Mouse (Mus musculus) midbrain, embryonic 15.5 days (tissue): ENCODE measurements around the gene Brinp2. TPM values are rescaled to one million over a fixed set of nuclear protein-coding genes. Genes with fewer than 3 reads are reported as not detected.

Experiments
- ATAC-seq: fragments of 200-750 bp; cut with Nextera tagmentation; replicated peaks from 2 replicates; pipeline ENCODE4 v1.8.0; 2017; ENCODE audit warnings: moderate TSS enrichment
- H3K27ac ChIP-seq: fragments of 300-500 bp; sonication (generic); 2 replicates; pipeline ENCODE4 v1.5.1; 2015; ENCODE audit warnings: mild to moderate bottlenecking, inconsistent platforms
- H3K27me3 ChIP-seq: fragments of 300-500 bp; sonication (generic); replicated peaks from 2 replicates; pipeline ENCODE4 v1.6.1; 2015; ENCODE audit warnings: inconsistent platforms
- H3K36me3 ChIP-seq: fragments of 300-500 bp; sonication (generic); replicated peaks from 2 replicates; pipeline ENCODE4 v1.6.1; 2015; ENCODE audit warnings: inconsistent platforms
- H3K4me1 ChIP-seq: fragments of 300-500 bp; sonication (generic); 2 replicates; pipeline ENCODE4 v1.6.1; 2015; ENCODE audit warnings: inconsistent platforms
- H3K4me2 ChIP-seq: fragments of 300-500 bp; sonication (generic); 2 replicates; pipeline ENCODE4 v1.6.1; 2015; ENCODE audit warnings: inconsistent platforms, mild to moderate bottlenecking, moderate library complexity
- H3K4me3 ChIP-seq: fragments of 300-500 bp; sonication (generic); 2 replicates; pipeline ENCODE4 v1.5.1; 2015; ENCODE audit warnings: mild to moderate bottlenecking, inconsistent platforms
- H3K9ac ChIP-seq: fragments of 300-500 bp; sonication (generic); 2 replicates; pipeline ENCODE4 v1.6.1; 2015; ENCODE audit warnings: mild to moderate bottlenecking, inconsistent platforms
- H3K9me3 ChIP-seq: fragments of 300-500 bp; sonication (generic); 2 replicates; pipeline ENCODE4 v1.6.1; 2016; ENCODE audit warnings: inconsistent platforms
- WGBS: fragments of 180-500 bp; shearing (Covaris S2); methylation state at CpG from one replicate; pipeline ENCODE4 v1.1.7; 2015; ENCODE audit warnings: mixed read lengths; 5-methylcytosine and 5-hydroxymethylcytosine counted together
- polyA plus RNA-seq: library from polyadenylated mRNA; unstranded; fragments of >200 nt; fragmentation: Nextera tagmentation; extraction: Ambion mirVana; gene quantifications from 2 replicates; pipeline ENCODE4 v1.2.1, GENCODE M21; 2015

Gene Brinp2
- polyA plus RNA-seq: 31.8 and 33.4 TPM in 2 replicates

DNA sequence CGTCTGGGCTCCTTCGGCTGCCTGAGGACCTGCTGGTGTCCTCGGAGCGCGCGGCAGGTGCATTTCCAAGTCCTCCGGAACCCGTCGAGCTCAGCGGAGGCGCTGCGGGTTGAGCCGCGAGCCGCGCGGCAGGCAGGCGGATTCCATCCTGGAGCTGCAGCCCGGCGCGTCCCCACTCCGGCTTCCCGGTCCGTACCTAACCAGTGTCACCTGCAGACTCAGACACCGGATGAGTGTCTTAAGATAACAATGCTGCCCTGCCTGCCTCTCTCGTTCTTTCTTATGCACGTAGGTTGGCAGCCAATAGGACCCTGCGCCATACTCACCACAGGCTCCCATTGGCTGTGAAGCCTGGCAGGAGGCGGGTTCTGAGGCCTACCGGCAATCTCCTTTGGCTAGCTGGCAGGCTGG lies at the start of gene Brinp2:
Brinp2 (minus strand) TSS at position 276 of the 411 bp plus-strand sequence.
- ATAC-seq: peak; percentile 99
- Histone ChIP-seq H3K4me1 (peaks cover 37% of the 10 kb centered on the region), H3K27me3 (0 out of 2 replicates have a peak, but pooled peaks cover 6% of the 10 kb centered on the region), H3K4me3 (peak within 1 kb of the TSS; percentile 85), H3K36me3 (no peaks in the 10 kb centered on the region), H3K4me2 (peak within 1 kb of the TSS; percentile 79), H3K9ac (peak within 1 kb of the TSS; percentile 79), H3K9me3 (no peaks in the 10 kb centered on the region), H3K27ac (peak within 1 kb of the TSS; percentile 89)
- WGBS: 0% methylated on average over 30 of the region's 30 CpGs

DNA sequence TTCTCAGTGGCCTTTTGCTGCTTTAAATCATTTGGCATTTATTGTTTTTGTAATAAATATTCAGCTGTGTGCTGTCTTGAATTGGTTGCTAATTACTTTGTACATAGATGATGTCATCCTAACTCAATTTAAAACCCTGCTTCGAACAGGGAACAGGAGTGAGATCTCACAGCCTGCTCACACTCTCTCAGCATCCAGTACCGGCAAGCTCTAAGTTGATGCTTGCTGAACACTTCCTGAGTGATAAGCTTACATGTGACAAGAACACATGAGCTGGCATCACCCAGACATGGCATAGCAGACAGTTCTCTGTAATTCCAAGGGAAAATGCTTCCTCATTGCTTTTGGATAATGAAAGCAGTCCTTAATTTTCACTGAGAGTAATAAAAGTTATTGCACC lies 44.8 kb upstream of the Brinp2 start:
- Histone ChIP-seq H3K4me1 (peaks cover 13% of the 10 kb centered on the region), H3K27me3 (no peaks in the 10 kb centered on the region), H3K4me2 (no peak overlapping the region), H3K9ac (no peak overlapping the region), H3K27ac (no peak overlapping the region), H3K4me3 (no peak overlapping the region), H3K36me3 (no peaks in the 10 kb centered on the region), H3K9me3 (no peaks in the 10 kb centered on the region)
- no peak; the same call in 1 of the 2 replicates for ATAC-seq
- WGBS: 65% methylated on average over 2 of the region's 2 CpGs

DNA sequence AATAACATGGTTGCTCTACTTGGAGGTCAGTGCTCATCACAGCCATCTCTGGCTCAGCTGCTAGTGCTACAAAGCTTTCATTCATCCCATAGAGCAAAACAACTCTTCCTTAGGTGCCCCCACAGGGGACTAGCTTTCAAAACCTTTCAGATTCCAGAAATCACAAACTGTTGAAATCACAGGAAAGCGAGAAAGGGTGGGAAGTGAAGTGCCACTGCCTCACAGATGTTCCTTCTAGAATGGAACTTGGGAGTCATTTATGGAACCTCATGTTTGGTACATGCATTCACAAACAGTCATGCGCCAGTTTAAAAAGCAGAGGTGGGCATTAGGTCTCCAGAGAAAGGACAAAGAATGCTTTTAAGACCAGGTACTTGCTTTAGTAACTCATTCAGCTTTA lies 40.9 kb upstream of the Brinp2 start:
- Histone ChIP-seq H3K36me3 (no peaks in the 10 kb centered on the region), H3K27ac (no peak overlapping the region), H3K9ac (no peak overlapping the region), H3K9me3 (no peaks in the 10 kb centered on the region), H3K4me1 (no peaks in the 10 kb centered on the region), H3K4me3 (no peak overlapping the region), H3K4me2 (no peak overlapping the region), H3K27me3 (no peaks in the 10 kb centered on the region)
- 94% methylated on average over 2 of the region's 2 CpGs for WGBS
- no peak for ATAC-seq

DNA sequence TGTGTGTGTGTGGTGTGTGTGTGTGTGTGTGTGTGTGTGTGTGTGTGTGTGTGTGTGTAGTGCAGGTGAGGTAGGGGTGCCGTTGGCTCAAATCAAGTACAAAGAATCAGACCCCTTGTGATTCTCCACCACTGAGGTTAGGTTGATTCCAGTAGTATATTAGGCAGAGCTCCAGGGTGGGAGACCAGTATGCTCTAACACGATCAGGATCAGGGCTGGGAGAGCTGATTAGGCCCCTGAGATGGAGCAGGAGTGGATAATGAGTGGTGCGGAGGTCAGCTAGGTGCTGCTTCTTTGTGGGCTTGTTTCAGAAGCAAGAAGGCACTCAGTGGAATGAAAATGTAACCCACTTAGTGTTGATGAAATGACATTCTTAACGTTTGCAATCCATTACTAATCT lies 34.6 kb upstream of the Brinp2 start:
- Histone ChIP-seq H3K36me3 (no peaks in the 10 kb centered on the region; the same call in 1 of the 2 replicates), H3K27ac (0 out of 2 replicates have a peak overlapping the region, but pooled peaks have one; percentile 38), H3K4me2 (no peak overlapping the region), H3K9ac (no peak overlapping the region), H3K4me3 (no peak overlapping the region), H3K4me1 (peaks cover 16% of the 10 kb centered on the region), H3K27me3 (no peaks in the 10 kb centered on the region), H3K9me3 (no peaks in the 10 kb centered on the region)
- WGBS: 61% methylated on average over 4 of the region's 4 CpGs
- no peak for ATAC-seq

DNA sequence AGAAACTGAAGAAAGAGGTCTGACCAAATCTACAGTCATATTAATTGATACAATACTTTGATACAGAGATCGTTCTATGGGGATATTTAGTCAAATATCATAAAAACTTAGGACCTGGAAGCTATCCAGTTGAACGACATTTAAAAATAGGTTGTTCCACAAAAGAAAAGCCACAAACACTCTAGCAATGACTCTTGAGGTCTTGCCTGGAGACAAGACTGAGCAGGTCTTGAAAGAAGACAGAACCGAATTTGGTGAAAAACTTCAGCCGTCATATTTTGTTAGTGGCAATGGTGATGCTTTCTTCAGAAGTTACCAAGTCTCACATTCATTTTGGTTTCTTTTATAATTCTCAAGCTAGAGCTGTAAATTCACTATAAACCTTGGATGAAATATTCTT lies 32.9 kb upstream of the Brinp2 start:
- no peaks in the 10 kb centered on the region for H3K27me3 ChIP-seq
- H3K36me3 ChIP-seq: peaks cover 6% of the 10 kb centered on the region; the same call in 1 of the 2 replicates
- WGBS: 97% methylated on average over 4 of the region's 4 CpGs
- no peaks in the 10 kb centered on the region for H3K9me3 ChIP-seq
- peaks cover 16% of the 10 kb centered on the region for H3K4me1 ChIP-seq
- no peak overlapping the region for H3K4me2 ChIP-seq
- H3K9ac ChIP-seq: no peak overlapping the region
- no peak overlapping the region for H3K27ac ChIP-seq
- no peak for ATAC-seq
- H3K4me3 ChIP-seq: no peak overlapping the region

DNA sequence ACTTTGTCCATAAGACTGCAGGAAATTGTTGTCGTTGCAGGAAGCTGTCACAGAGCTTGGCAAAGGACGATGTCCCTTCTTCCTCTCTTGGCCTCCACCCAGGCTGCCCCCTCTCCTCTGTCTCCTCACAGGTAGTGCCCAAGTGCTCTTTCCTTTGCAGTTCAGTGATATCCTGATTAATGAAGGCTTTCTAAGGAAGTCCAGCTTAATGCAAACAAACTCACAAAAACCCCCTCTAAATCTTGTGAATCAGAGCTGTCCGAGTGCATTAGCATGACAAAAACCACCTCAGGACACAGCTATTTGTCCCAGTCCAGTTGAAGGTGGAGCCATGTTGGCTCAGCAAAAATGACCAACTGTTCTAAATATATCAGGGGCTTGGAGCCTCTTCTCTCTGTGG lies 30.7 kb upstream of the Brinp2 start:
- ATAC-seq: no peak
- no peak overlapping the region for H3K4me2 ChIP-seq
- H3K4me3 ChIP-seq: no peak overlapping the region
- H3K9me3 ChIP-seq: no peaks in the 10 kb centered on the region
- H3K36me3 ChIP-seq: peaks cover 6% of the 10 kb centered on the region; the same call in 1 of the 2 replicates
- no peak overlapping the region for H3K27ac ChIP-seq
- WGBS: 24% methylated on average over 3 of the region's 3 CpGs
- H3K9ac ChIP-seq: no peak overlapping the region
- peaks cover 20% of the 10 kb centered on the region for H3K4me1 ChIP-seq
- H3K27me3 ChIP-seq: no peaks in the 10 kb centered on the region

DNA sequence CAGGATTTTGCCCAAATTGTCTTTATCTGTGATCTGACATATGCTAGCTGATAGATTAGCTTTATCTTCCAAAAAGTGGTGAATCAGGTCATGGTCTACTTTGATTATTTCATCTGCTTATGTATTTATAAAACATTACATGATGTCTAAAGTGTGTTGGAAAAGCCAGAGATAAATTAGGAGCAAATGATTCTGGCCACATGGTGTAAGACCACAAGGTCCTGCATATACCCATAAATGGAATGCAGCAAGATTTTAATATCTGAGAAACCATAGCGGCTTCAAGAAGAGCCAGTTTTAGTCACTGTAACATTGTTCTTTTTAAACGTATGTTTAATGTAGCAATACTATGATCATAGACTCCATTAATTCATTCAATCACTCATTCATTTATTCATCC lies 29.2 kb upstream of the Brinp2 start:
- Histone ChIP-seq H3K36me3 (peaks cover 8% of the 10 kb centered on the region; the same call in 1 of the 2 replicates), H3K9me3 (no peaks in the 10 kb centered on the region), H3K27me3 (no peaks in the 10 kb centered on the region), H3K4me2 (no peak overlapping the region), H3K4me1 (peaks cover 15% of the 10 kb centered on the region), H3K27ac (no peak overlapping the region), H3K4me3 (no peak overlapping the region), H3K9ac (no peak overlapping the region)
- 92% methylated on average over 2 of the region's 2 CpGs for WGBS
- ATAC-seq: no peak

DNA sequence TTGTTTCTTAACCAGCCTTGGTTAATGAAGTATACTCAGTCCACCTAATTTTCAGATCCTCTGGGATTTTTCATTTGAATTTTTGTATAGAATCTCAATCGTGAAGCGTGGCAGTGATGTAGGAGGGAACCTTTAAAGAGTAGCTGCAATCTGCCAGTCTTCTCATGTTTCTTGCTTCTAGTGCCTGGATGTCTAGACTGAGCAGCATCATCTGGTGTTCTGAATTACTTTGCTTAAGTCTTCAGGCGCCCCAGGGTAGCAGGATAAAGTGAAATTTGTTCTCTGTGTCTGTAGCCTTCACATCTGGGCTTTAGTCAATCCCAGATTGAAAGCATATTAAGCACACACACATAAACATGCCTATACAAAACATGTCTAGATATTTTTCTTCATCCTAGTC lies 27.1 kb upstream of the Brinp2 start:
- H3K4me3 ChIP-seq: no peak overlapping the region
- 79% methylated on average over 3 of the region's 3 CpGs for WGBS
- H3K4me2 ChIP-seq: no peak overlapping the region
- H3K27ac ChIP-seq: no peak overlapping the region
- 0 out of 2 replicates have a peak, but pooled peaks cover 11% of the 10 kb centered on the region for H3K36me3 ChIP-seq
- ATAC-seq: no peak
- no peaks in the 10 kb centered on the region for H3K27me3 ChIP-seq
- H3K4me1 ChIP-seq: peaks cover 8% of the 10 kb centered on the region; the same call in 1 of the 2 replicates
- H3K9me3 ChIP-seq: no peaks in the 10 kb centered on the region
- no peak overlapping the region for H3K9ac ChIP-seq

DNA sequence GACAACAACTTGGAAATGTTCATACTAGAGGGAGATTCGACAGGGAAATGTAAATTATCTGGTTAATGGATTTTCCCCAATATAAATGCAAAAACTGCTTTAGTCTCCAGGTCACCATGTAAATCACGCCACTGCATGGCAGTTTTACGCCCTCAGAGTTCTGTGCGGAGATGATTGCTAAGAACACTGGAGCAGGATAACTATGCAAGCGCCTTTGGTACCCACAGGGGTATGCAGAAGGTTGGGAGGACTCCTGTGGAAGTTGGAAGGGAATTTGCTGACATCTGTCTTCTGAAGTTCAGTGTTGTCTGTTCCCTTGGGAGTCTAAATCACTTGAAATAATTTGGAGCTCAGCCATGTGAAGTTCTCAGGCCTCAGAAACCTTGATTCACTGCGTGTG lies 26.2 kb upstream of the Brinp2 start:
- Histone ChIP-seq H3K4me2 (no peak overlapping the region), H3K27me3 (no peaks in the 10 kb centered on the region), H3K4me3 (no peak overlapping the region), H3K4me1 (peaks cover 8% of the 10 kb centered on the region; the same call in 1 of the 2 replicates), H3K9me3 (no peaks in the 10 kb centered on the region), H3K27ac (no peak overlapping the region), H3K36me3 (0 out of 2 replicates have a peak, but pooled peaks cover 11% of the 10 kb centered on the region), H3K9ac (no peak overlapping the region)
- ATAC-seq: no peak
- 84% methylated on average over 6 of the region's 6 CpGs for WGBS

DNA sequence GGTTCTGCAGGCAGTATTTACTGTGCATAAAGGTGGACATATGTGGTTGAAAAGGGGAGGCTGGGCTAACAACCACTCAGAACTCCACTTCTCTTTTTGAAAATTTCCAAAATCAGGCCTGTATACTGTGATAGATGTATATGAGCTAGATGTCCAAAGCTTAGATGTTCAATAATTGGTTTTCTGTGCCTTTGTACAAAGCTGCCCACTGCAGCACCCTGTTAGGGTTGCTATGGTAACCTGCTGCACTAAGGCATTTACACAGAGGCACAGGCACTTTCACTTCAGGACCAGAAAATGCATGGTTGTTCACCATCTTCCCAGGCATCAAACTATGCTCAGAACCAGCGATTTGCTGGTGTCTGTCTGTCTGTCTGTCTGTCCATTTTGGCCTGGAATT lies 8.3 kb upstream of the Brinp2 start:
- H3K27me3 ChIP-seq: no peaks in the 10 kb centered on the region
- peak overlapping the region; percentile 97 for H3K27ac ChIP-seq
- peak; percentile 73 for ATAC-seq
- no peaks in the 10 kb centered on the region for H3K36me3 ChIP-seq
- no peaks in the 10 kb centered on the region for H3K9me3 ChIP-seq
- H3K9ac ChIP-seq: peak overlapping the region; percentile 98; the same call in 1 of the 2 replicates
- H3K4me3 ChIP-seq: peak overlapping the region; percentile 71
- H3K4me2 ChIP-seq: peak overlapping the region; percentile 63
- WGBS: 15% methylated on average over 1 of the region's 1 CpGs
- H3K4me1 ChIP-seq: peaks cover 41% of the 10 kb centered on the region

DNA sequence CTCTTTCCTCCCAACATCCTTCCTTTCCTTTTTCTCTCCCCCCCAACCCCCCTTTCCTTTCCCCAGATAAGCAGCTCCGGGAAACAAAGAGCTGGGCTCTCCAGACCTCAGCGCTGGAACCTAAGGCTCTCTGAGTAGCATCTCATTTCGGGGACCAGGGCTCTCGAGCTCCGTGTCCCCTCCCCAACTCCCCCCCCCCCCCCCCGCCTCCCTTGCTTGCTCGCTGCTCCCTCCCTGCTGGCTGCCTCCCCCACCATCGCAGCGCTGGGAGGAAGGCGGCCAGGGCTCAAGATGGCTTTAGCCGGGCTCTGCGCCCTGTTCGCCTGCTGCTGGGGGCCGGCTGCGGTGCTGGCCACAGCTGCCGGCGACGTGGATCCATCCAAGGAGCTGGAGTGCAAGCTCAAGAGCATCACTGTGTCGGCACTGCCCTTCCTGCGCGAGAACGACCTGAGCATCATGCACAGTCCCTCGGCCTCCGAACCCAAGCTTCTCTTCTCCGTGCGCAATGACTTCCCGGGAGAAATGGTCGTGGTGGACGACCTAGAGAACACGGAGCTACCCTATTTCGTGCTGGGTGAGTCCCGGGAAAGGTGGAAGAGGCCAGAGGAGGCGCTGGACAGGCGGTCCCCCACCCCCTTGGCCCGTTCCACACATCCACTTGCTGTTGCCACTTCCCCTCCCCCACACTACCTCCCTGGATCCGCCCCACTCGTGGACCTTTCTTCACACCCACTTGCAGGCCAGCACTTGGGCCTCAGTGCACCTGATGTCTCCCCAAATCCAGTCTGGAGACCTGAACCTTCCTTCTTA lies 6.4 kb upstream of the Brinp2 start:
- Histone ChIP-seq H3K27ac (peak overlapping the region; percentile 97), H3K4me1 (peaks cover 40% of the 10 kb centered on the region), H3K9me3 (no peaks in the 10 kb centered on the region), H3K27me3 (0 out of 2 replicates have a peak, but pooled peaks cover 4% of the 10 kb centered on the region), H3K36me3 (no peaks in the 10 kb centered on the region), H3K9ac (peak overlapping the region; percentile 98), H3K4me3 (peak overlapping the region; percentile 71), H3K4me2 (peak overlapping the region; percentile 63)
- under 1% methylated on average over 35 of the region's 37 CpGs for WGBS
- peak; percentile 87 for ATAC-seq

DNA sequence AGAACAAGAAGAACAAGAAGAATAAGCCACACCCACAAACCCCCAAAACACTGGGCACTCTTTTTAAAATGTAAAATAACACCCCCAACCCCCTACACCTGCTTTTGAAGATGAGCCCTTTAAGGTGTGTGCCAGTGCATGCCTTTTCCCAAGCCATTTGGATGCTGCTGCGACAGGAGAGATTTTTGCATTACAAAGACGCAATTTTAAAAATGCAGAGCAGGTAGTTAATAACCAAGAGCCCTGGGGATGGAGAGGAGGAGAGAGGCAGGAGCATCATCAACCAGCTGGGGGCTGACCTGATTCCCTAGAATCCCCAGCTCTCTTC lies 5.8 kb upstream of the Brinp2 start, which contains the start of gene Astn1:
Astn1 (plus strand) TSS at position 310 of the 328 bp plus-strand sequence.
- 0% methylated on average over 2 of the region's 2 CpGs for WGBS
- peaks cover 41% of the 10 kb centered on the region for H3K4me1 ChIP-seq
- no peak for ATAC-seq
- no peaks in the 10 kb centered on the region for H3K9me3 ChIP-seq
- peak within 1 kb of the TSS; percentile 63 for H3K4me2 ChIP-seq
- peak within 1 kb of the TSS; percentile 98 for H3K9ac ChIP-seq
- H3K27me3 ChIP-seq: 0 out of 2 replicates have a peak, but pooled peaks cover 6% of the 10 kb centered on the region
- H3K4me3 ChIP-seq: peak within 1 kb of the TSS; percentile 71
- no peaks in the 10 kb centered on the region for H3K36me3 ChIP-seq
- peak within 1 kb of the TSS; percentile 97 for H3K27ac ChIP-seq
